Mouse (Mus musculus): Measurements from ENCODE around the gene Bach1. TPM values are rescaled to one million over a fixed set of nuclear protein-coding genes. Genes with fewer than 3 reads are reported as not detected.

Bach1 gene
- total RNA-seq, 4 experiments from 2014 or later: 19.3 to 30.9 (median 28.2) TPM

Other genes starting within 250 kb of the Bach1 start
- gene Usp16, start 244.2 kb upstream of the Bach1 start, total RNA-seq (2022): 10 to 100 TPM; 29.3 to 45.0 (median 37.9) TPM
- 100 to 1,000 TPM; 139 to 159 (median 147) TPM for gene Cct8, start 203.1 kb upstream of the Bach1 start, total RNA-seq (2022)
- 1 to 10 TPM; 1.1 to 2.2 (median 1.5) TPM for gene Map3k7cl, start 145.6 kb upstream of the Bach1 start, total RNA-seq (2022)

Measured in heart, adult 8-10 months (tissue).